Comparison of ENCODE assay signal across 31 mouse cellular contexts in genomic region chr3:53446801-53447200, GRCm38 (mm10). TPM values are rescaled to one million over a fixed set of nuclear protein-coding genes. Genes with fewer than 3 reads are reported as not detected.
"Had no signal": no experiment of that assay in that cellular context is flagged by ENCODE, and none has a peak within 500 bp of the region (broad histone marks: within the 10 kb centered on the region; RNA-seq: fewer than 3 reads in every experiment).

No protein-coding gene starts in this region.

- H3K9ac ChIP-seq: forebrain, postnatal 0 days; heart, embryonic 12.5 days; hindbrain, embryonic 12.5 days; hindbrain, embryonic 14.5 days; intestine, embryonic 15.5 days; limb, embryonic 12.5 days; liver, embryonic 13.5 days had no signal

- H3K27ac ChIP-seq: heart, adult 2 months; heart, embryonic 10.5 days; hindbrain, embryonic 10.5 days; hindbrain, embryonic 12.5 days; hindbrain, embryonic 14.5 days; intestine, embryonic 15.5 days; limb, embryonic 12.5 days; liver, embryonic 13.5 days had no signal

- ATAC-seq: forebrain, postnatal 0 days; hindbrain, embryonic 16.5 days; inflammation-experienced regulatory T-cells, adult 6 months; intestine, embryonic 15.5 days had no signal

- H3K4me1 ChIP-seq: heart, embryonic 10.5 days; heart, embryonic 12.5 days; intestine, embryonic 15.5 days; limb, embryonic 12.5 days; liver, embryonic 13.5 days had no signal

- H3K4me2 ChIP-seq: heart, embryonic 12.5 days; hindbrain, embryonic 12.5 days; hindbrain, embryonic 14.5 days; intestine, embryonic 15.5 days; limb, embryonic 12.5 days; liver, embryonic 11.5 days; liver, embryonic 13.5 days had no signal

- DNase-seq: forebrain, postnatal 0 days; gastrocnemius, postnatal 10 days; gastrocnemius, postnatal 25 days; heart, adult 2 months; heart, postnatal 10 days; kidney, adult 18-20 months; kidney, adult 8-10 months; kidney, postnatal 14 days; kidney, postnatal 36 days; layer of hippocampus, adult 9-11 months; layer of hippocampus, postnatal 36 days; left cerebral cortex, postnatal 4 days; liver; liver, embryonic 13.5 days had no signal

- H3K4me3 ChIP-seq: heart, adult 2 months; heart, embryonic 10.5 days; heart, embryonic 12.5 days; hindbrain, embryonic 10.5 days; hindbrain, embryonic 12.5 days; intestine, embryonic 15.5 days; limb, embryonic 12.5 days; liver, embryonic 13.5 days had no signal

- H3K27me3 ChIP-seq: heart, embryonic 12.5 days; hindbrain, embryonic 12.5 days; intestine, embryonic 15.5 days; limb, embryonic 12.5 days; liver, embryonic 13.5 days had no signal

- H3K9me3 ChIP-seq: heart, embryonic 10.5 days; heart, embryonic 12.5 days; hindbrain, embryonic 10.5 days; hindbrain, embryonic 12.5 days; intestine, embryonic 15.5 days; limb, embryonic 12.5 days; liver, embryonic 13.5 days had no signal

RNA-seq across cellular contexts. Expression of gene Stoml3, which starts 41.7 kb away (rescaled TPM):
- total RNA-seq: gastrocnemius, adult 18-20 months; gastrocnemius, postnatal 10 days; gastrocnemius, postnatal 25 days; gastrocnemius, postnatal 4 days; granulocyte monocyte progenitor cell, adult 5-6 weeks; heart, adult 2 months; heart, postnatal 10 days; heart, postnatal 25 days; left cerebral cortex, adult 18-20 months; left cerebral cortex, postnatal 4 days had no signal
- polyA plus RNA-seq: heart, adult 2 months; heart, embryonic 10.5 days; heart, embryonic 12.5 days; heart, embryonic 16.5 days; hindbrain, embryonic 10.5 days; hindbrain, embryonic 12.5 days; hindbrain, embryonic 14.5 days; hindbrain, embryonic 16.5 days; inflammation-experienced regulatory T-cells, adult 6 months; large intestine, adult 2 months; limb, embryonic 12.5 days; liver, embryonic 11.5 days; liver, embryonic 13.5 days had no signal
